Mouse (Mus musculus) naive thymus-derived CD4-positive, alpha-beta T cell, adult 2 months (primary cell): Measurements from ENCODE around the gene Hddc3.

Experiments
- DNase-seq: peaks from one replicate; pipeline ENCODE4 v3.0.0-alpha.2; 2011; ENCODE audit warnings: low read depth

Gene Hddc3

DNA sequence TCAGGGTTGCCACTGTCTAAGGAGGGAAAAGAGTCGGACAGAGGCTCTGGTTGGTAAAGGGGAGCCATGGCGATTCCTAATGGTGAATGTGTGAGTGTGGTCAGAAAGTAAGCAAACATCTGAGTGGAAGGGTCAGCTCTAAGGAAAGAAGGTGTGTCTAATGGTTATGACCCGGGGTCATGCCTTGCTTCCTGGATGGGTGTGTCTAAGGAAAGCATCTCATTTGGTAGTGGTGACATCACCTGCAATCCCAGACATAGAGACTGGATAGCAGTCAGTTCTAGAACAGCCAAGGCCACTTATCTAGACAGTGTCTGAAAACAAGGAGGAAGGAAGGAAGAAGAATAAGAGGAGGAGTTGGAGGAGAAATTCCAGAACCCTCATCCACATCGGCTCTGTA, 8.1 kb upstream of the Hddc3 start:
- no peak for DNase-seq

DNA sequence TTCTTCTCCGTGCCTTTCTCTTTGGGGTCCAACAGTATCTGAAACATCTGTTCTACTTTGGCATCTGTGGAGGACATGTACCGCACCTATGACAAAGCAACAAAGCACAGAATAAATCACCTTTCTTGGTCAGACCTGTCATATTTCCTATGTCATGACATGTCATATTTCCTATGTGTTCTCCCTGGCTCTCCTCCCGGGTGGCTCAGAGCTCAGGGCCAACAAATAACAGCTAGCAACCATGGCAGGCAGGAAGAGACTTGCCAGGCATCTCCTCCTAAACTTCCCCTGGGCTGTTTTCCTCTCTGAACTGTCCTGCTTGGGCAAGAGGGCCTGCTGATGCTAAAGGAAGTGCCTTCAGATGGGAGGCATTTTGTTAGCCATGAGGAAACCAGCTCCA, 6.0 kb upstream of the Hddc3 start:
- no peak for DNase-seq

- peak; percentile 63 for DNase-seq
These were observed 3.5 kb upstream of the Hddc3 start for GRCm38 (mm10) chr7:80339371-80339770.

GRCm38 (mm10) chr7:80339793-80340628, 2.9 kb upstream of the Hddc3 start:
- DNase-seq: peak; percentile 99

DNA sequence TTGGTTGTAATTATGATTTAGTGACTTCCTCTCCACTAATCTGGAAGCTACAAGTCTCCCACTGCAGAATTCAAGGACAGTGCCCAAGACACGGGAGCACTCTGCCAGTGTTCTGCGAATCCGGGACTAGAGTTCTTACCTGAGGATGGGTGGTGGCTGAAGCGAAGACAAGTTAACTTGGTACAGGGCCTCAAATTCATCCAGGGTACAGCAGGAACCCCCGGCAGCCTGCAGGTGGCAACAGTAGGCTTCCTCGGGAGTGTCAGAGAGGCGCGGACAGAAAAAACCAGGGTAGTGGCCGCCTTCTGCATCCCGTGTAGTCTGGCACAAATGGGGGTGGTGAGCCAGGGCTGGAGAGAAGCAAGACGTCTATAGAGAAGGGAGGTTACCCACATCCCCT, 2.1 kb upstream of the Hddc3 start, which contains the start of gene Unc45a:
TSS of gene Unc45a (minus strand) at position 213 of the 400 bp plus-strand sequence.
- DNase-seq: peak; percentile 88

GRCm38 (mm10) chr7:80341793-80342192, 1.1 kb upstream of the Hddc3 start:
- no peak for DNase-seq

GRCm38 (mm10) chr7:80343270-80344018, 540 bp downstream of the Hddc3 start:
- DNase-seq: no peak

DNA sequence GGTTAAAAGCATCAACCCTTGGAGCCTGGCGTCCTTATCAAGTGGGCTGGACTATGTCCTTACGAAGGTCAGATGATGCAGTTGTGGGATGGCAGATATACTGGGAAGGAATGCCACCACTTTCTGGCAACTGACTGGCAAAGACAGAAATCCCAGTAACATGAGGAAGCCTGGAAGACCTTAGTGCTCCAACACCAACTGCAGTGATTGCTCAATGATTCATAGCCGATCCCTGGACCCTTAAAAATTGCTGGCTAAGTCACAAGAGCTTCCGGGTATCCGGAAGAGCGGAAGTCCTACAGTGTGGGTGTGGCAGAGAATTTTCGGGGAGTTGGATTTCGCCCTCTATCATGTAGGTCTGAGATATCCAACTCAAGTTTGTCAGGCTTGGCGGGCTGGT, 3.3 kb downstream of the Hddc3 start:
- no peak for DNase-seq

DNA sequence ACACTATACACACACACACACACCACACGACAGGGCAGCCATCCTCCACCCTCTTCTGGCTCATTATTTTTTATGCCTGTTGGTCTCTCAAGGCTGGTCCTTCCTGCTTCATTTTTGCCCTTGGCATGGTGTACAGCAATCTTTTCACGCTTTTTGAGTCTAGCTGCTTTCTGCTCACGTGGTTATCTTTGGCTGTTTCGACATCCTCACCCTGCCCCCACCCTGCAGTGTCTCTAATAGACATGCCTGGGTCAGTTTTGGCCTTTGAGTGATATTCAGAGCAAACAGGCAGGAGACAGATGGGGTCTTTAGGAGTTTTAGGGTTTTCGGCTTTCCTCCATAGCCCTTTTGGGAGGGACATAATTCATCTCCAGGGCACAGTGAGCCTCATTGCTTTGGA, 3.9 kb downstream of the Hddc3 start:
- no peak for DNase-seq

DNA sequence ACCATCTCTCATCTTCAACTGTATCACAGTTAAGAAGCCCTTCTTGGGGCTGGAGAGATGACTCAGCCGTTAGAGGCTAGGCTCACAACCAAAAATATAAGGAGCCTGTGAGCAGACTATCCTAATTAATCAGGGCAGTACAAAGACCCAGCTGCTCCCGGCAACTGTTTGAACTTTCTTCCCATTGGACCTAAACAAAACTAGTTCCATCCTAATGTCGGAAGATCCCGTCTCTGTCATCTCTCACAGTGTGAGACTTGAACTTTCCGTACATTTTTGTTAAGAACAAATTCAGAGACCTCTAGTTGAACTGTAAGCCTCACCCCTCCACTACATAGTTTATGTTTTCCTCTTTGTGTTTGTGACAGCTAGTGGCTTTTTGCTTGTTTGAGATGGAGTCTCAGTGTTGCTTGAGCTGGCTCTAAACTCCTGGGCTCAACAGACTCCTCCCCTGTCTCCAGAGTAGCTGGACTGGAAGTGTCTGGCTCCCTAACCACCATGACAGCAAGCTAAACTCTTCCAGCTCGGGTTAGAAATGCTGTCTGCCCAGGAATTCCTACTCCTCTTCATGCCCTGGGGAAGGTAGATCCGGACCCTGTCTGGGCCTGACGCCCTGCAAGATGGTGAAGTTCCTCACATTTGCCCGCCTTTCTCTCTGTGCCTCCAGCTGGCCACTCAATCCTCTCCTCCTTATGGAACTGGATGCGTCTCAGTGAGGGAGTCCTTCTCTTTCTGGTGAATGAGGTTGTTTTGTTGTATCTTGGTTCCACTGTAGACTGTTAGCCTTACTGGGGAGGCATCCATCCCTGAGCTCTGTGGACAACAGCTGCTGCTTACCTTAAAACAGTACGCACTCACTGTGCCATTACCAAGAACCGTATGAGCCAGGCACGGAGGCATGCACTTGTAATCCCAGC, 5.0 kb downstream of the Hddc3 start:
- no peak for DNase-seq

DNA sequence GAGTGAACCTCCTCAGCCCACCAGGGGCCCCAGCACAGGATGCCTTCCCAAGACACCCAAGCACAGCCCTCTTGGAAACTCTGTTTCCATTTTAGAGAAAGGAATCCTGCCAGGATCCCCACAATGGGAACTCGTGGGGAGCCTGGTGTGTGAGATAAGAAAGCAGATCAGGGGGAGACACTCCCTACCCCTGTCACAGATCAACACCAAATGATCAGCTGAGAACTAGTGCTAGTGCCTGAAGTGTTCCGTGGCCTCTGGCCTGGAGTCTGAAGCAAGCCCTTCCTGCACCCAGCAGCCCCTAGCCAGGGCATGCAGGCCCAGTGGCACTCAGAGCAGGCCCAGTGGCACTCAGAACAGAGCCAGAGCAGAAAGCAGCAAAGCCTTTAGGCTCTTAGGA, 7.9 kb downstream of the Hddc3 start:
- DNase-seq: no peak

- DNase-seq: no peak
These were observed 10.0 kb downstream of the Hddc3 start for GRCm38 (mm10) chr7:80352920-80353319.

- DNase-seq: no peak
These were observed 13.4 kb downstream of the Hddc3 start for GRCm38 (mm10) chr7:80356351-80356750.

DNA sequence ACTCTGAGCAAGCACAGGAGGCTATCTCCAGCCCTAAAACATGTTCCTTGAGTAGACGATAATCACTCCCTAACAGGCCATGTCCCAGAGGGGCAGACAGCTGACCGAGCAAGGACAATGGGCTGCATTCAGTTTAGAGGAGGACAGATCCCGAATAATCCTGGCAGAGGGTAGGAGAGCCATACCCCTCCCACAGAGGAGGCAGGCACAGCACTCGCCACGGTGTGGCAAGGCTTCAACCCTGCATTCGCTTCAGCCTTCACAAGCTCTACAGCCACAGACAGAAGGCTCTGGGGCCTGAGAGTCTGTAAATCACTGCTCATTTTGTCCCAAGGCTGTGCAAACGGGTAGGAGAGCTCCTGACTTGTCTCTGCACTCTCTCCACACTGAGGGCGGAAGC, 14.3 kb downstream of the Hddc3 start:
- no peak for DNase-seq

DNA sequence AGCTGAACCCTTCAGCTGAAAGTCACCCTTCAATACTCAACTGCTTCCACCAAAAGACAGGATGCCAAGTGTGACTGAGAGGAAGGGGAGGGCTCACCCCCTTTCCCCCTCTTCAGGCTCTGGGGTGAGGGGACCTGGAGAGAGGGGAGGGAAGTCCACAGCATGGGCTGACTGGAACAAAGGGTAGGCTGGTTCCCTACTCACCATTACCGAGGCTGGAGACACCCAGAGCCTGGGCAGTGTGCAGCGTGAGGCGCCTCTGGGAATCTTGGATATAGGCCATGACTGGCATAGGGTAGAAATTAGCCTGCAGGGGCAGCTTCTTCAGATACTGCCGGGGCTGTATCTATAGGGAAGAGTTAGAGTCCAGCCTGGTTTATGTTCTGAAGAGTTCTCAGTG, 15.1 kb downstream of the Hddc3 start:
- DNase-seq: no peak

DNA sequence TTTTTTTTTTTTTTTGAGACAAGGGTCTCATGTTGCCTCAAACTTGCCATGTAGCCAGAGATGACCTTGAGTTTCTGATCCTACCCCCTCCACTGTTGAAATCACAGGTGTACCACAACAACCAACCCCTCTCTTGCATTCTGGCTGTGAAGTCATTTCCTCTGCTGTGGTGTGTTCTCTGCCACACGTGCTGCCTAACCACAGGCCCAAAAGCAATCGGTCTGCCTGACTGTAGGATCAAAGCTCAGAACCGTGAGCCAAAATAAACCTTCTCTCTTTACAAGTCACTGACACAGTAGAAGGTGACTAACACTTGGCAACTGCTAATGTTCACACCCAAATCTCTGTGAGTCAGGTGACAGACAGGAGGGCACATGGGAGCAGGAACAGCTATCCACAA, 17.5 kb downstream of the Hddc3 start:
- no peak for DNase-seq

DNA sequence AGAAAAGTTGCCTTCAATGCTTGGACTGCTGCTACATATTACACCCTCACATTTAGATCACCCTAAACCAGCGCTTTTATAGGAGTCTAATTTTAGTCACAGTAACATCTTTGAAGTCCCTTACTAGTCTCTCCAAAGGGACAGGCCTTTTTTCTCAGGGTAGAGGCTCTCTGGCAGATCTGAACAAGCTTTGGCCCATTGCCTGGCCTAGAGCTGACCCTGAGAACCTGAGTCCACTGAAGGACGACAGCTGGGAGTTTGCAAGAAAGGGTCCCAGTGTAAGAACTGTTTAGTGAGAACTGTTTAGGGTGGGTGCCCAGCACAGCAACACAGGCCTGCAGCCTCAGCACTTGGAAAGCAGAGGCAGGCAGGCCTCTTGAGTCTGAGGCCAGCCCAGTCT, 22.9 kb downstream of the Hddc3 start:
- no peak for DNase-seq

GRCm38 (mm10) chr7:80367232-80367631, 24.3 kb downstream of the Hddc3 start:
- no peak for DNase-seq

DNA sequence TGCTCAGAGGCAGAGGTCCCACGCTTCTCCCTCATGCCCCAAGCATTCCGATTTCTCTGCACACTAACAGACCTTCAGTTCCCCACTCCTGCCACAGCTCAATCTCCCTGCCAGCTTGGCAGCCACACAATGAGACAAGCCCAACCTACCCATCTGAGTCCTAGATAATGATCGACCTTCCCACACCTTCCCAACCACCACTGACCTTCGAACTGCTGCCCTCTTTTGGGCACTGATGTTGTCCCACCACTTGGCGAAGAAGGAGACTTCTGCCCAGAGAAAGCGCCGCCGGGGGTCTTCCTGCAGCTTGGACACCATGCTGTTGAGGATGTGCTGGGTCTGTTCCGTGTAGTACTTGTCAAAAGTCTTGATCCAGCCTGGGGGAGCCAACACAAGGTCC, 25.1 kb downstream of the Hddc3 start:
- DNase-seq: no peak

- DNase-seq: peak; percentile 84
These were observed 25.9 kb downstream of the Hddc3 start for GRCm38 (mm10) chr7:80368635-80369421.

- no peak for DNase-seq
These were observed 26.6 kb downstream of the Hddc3 start for GRCm38 (mm10) chr7:80369461-80369860.
